Mouse (Mus musculus): ENCODE data around the gene Zfp653.

Zfp653 gene

GRCm38 (mm10) chr9:22069881-22070553 lies 1.2 kb downstream of the Zfp653 start:
- no peak for DNase-seq (ENCODE audit: low spot score)

DNA sequence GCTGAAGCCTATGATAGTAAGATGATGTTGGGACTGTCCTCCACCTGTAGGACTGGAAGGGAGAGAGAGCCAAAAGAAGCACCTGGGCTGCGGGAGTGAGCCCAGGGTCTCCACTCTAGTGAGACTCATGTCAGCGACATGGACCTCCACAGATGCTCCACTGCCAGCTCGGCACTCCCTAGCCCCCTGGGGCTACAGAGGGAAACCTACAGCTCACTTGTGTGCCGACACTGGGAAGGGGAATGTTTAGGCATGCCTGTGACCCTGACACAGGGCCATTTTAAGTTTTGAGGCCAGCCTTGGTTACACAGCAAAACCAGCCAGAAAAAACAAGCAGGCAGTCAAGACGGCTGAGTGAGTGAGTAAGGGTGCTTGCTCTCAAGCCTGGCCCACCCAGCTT lies 4.0 kb downstream of the Zfp653 start:
- no peak for DNase-seq (ENCODE audit: low spot score)

- DNase-seq (ENCODE audit: low spot score): peak; percentile 25
These were observed 4.7 kb downstream of the Zfp653 start for GRCm38 (mm10) chr9:22066433-22066832.

- no peak for DNase-seq (ENCODE audit: low spot score)
These were observed 5.5 kb downstream of the Zfp653 start for GRCm38 (mm10) chr9:22065642-22066041.

DNA sequence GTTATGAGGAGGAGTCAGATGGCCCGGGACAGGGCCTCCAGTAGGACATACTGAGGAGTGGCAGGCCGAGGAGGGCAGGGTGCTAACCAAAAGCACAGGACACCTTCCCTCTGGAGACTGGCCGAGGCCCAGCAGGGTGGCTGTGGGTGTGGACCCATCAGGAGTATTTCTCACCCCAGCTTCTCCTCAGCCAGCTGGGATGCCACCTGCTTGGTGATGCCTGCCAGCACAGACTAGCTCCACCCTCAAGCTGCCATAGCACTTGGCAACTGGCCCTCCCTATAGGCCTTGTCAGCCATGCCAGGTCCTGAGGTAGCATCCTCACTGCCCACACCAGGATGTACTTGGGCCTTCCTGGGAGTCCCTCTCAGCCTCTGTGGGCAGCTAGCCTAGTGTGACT lies 6.8 kb downstream of the Zfp653 start:
- no peak for DNase-seq (ENCODE audit: low spot score)

DNA sequence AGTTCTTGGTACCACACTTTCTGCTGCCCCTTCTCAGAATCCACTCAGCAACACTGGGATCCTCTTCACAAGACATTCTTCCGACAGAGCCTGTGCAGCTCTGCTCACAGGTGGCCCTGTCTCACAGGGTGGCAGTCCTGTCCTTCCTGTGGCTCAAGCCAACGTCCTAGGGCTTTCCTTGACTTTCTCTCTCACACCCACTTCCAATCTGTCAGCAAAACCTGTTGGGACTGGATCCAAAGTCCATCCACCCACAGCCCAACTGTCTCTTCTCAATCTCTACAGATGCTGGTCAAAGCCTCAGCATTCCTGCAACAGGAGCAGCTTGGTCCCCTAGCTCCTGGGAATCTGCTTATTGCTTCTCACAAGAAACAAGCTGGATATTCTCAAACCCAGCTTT lies 9.8 kb downstream of the Zfp653 start:
- no peak for DNase-seq (ENCODE audit: low spot score)

DNA sequence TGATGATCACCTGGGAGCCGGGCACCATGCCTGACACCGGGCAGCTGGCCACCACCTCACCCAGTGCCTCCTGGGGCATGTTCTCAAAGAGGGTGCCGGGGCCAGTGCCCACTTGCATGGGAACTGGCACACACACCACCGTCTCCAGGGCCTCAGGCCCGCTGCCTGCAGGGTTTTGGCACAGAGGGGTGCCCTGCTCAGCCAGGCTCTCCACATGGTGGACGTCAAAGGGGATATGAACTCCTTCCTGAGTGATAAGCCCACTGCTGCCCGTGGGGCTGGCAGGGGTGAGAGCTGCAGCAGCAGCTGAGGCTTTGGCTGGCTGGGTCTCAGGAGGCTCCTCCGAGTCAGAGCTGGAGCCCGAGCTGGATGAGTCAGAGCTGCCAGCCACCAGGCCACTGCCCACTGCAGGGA lies 13.2 kb downstream of the Zfp653 start:
- DNase-seq (ENCODE audit: low spot score): no peak

- no peak for DNase-seq (ENCODE audit: low spot score)
These were observed 14.1 kb downstream of the Zfp653 start for GRCm38 (mm10) chr9:22057031-22057517.

GRCm38 (mm10) chr9:22056303-22056910 lies 14.8 kb downstream of the Zfp653 start:
- DNase-seq (ENCODE audit: low spot score): no peak

- DNase-seq (ENCODE audit: low spot score): no peak
These were observed 15.5 kb downstream of the Zfp653 start for GRCm38 (mm10) chr9:22055713-22056112.

GRCm38 (mm10) chr9:22054411-22055076 lies 16.6 kb downstream of the Zfp653 start:
- peak; percentile 42 for DNase-seq (ENCODE audit: low spot score)

- DNase-seq (ENCODE audit: low spot score): no peak
These were observed 17.5 kb downstream of the Zfp653 start for GRCm38 (mm10) chr9:22053657-22054056.

DNA sequence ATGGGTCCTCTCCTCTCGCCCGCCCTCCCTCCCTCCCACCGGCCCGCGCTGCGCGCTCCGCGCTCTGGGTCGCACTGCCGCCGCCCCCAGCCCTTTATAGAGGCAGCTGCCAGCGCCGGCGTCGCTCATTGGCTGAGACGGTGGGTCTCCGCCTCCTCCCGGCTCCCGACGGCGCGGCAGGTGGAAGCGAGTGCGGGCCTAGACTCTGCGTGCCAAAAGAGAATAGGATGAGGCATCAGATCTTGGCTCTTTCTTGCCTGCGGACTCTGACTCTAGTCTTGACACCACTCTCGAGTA lies 19.3 kb downstream of the Zfp653 start, which contains the start of gene Elavl3:
Gene Elavl3 (minus strand): TSS at position 66 of the 297 bp plus-strand sequence.
- no peak for DNase-seq (ENCODE audit: low spot score)

GRCm38 (mm10) chr9:22051161-22051957 lies 19.8 kb downstream of the Zfp653 start:
- DNase-seq (ENCODE audit: low spot score): no peak

DNA sequence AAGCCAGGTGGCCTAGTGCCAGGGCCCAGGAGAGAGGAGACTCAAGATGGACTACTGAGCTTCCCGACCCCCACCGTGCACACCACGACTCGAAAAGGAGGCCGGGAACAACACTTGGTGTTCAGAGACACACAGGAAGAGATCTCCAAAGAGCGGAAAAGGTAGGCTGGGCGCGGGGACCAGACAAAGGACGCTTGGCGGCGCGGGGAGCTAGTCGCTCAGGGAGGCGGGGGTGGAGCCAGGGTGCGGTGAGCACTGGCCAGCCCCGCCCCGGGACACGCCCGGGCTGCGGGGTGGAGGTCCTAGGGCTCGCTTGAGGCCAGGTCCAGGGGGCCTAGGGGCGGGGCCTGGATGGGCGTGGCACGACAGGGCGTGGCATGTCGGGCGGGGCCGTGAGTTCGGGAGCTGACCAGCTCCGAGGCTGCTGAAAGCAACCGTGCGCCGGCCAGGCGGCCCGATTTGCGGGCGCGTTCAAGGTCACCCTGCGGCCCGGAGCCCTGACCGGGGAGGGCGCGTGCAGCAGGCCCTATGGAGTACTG lies 20.8 kb downstream of the Zfp653 start:
- peak; percentile 46 for DNase-seq (ENCODE audit: low spot score)

- no peak for DNase-seq (ENCODE audit: low spot score)
These were observed 21.4 kb downstream of the Zfp653 start for GRCm38 (mm10) chr9:22049721-22050270.

- DNase-seq (ENCODE audit: low spot score): no peak
These were observed 21.9 kb downstream of the Zfp653 start for GRCm38 (mm10) chr9:22049315-22049714.

GRCm38 (mm10) chr9:22047329-22047728 lies 23.8 kb downstream of the Zfp653 start:
- DNase-seq (ENCODE audit: low spot score): no peak

DNA sequence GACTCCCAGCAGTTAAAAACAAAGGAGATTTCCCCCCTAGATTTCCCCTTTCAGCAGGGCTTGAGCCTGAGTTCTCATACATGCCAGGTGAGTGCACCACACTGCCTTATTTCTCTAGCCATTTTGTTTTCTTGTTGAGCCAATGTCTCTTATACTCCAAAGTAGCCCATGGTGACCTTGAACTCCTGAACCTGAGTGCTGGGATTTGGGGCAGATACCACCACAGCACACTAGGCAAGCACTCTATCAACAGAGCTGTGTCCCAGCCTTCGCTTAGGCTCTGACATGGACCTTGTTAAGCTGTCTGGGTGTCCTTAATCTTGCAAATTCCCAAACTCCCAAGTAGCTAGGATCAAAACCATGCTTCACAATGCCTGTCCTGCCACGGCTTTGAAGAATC lies 29.3 kb downstream of the Zfp653 start:
- DNase-seq (ENCODE audit: low spot score): no peak

DNA sequence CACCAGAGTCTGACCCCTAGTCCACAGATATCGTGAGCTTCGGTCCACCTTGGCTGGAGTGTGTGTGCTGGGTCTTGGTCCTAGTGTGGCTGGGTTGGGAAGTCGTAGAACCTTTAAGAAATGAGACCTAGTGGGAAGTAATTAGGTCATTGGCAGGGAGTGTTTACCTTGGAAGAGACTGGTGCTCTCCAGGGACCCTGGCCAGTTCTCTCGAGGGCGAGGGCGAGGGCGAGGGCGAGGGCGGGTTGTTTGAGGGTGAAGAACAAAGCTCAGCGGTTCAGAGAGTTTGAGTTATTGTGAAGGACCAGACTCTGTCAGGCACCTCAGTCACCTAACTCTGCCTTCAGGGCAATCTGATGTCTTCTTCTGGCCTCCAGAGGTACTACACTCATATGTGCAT lies 33.4 kb downstream of the Zfp653 start:
- no peak for DNase-seq (ENCODE audit: low spot score)

GRCm38 (mm10) chr9:22035300-22036044 lies 35.7 kb downstream of the Zfp653 start:
- DNase-seq (ENCODE audit: low spot score): no peak

Data from ovary, postnatal 14 days (tissue).